Mouse (Mus musculus) stomach, adult 2 months (tissue): ENCODE measurements around the gene Zfp729a. TPM values are rescaled to one million over a fixed set of nuclear protein-coding genes. Genes with fewer than 3 reads are reported as not detected.

ENCODE experiments used
- polyA plus RNA-seq: library from polyadenylated mRNA; depleted of rRNA; stranded (reverse); fragments of >200 nt; gene quantifications from 2 replicates; pipeline ENCODE4 v1.2.3, GENCODE M21; 2012; rRNA removed

Zfp729a gene
- polyA plus RNA-seq, result 0.03 and 0.08 TPM in 2 replicates

DNA sequence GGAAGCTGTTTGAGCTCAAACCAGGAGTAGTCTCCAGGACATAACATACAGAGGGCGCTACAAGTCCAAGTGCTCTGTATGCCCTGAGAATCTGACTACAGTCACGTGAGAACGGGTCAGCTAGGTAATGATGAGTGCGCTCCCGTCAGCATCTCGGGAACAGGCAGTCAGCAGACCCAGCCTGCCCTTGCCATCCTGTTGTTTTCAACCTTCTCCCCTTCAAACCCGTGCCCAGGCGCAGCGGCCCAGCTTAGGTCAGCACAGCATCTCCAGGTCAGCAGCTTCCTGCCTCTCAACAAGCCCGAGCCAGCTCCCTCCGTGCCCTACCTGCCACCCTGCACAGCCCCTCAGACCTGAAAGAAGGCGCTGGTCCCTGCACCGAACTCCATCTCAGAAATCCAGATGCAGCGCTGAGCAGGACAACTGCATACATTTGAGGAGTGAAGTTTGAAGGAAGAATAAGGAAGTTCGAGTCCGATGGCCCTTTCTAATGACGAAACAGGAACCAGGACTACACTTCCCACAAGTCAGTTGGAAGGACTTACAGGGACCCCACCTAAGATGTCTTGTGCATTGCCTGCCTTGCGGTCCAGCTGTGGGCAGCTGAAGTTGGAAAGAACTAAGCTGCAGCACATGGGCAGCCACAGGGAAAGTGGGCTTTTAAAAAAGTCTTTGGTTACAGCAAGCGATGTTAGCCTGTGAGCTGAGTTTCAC is at the start of gene Zfp729a, which contains the start of gene Gm49345:
Gene Zfp729a, minus strand, starts transcription at position 498 of the 714 bp plus-strand sequence.
Gene Gm49345, minus strand, starts transcription at position 476 of the 714 bp plus-strand sequence.

DNA sequence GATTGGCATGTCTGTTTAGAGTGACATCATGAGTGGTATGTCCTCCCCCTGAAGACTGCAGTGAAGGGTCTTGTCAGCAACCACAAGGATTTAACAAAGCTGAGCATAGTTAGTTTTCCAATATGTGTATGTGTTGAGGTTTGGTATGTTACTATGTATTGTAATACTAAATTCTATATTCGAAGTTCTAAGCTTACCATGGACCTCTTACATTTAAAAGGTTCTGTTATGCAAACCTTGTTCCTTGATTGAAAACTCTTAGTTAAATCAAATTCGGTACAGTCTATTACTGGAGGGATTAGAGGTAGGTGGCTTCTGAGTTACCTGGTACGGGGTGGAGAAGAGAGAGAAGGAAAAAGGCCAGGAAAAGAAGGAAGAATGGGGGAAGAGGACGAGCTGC is 49.4 kb upstream of the Zfp729a start, which contains the start of gene Zfp738:
Gene Zfp738, minus strand, starts transcription at position 101 of the 400 bp plus-strand sequence.

DNA sequence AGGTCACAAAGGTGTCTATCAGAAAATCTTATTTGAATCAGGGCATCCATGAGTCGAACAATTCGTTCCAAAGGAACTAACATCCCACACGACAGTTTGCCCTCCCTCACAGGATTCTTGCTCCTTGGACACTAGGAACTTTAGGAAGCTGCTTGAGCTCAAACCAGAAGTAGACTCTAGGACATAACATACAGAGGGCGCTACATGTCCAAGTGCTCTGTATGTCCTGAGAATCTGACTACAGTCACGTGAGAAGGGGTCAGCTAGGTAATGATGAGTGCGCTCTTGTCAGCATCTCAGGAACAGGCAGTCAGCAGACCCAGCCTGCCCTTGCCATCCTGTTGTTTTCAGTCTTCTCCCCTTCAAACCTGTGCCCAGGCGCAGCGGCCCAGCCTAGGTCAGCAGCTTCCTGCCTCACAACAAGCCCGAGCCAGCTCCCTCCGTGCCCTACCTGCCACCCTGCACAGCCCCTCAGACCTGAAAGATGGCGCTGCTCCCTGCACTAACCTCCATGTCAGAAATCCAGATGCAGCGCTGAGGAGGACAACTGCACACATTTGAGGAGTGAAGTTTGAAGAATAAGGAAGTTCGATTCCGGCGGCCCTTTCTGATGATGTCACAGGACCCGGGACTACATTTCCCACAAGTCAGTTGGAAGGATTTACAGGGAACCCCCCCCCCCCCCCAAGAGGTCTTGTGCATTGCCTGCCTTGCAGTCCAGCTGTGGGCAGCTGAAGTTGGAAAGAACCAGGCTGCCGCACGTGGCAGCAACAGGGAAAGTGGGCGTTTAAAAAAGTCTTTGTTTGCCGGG is 28.3 kb downstream of the Zfp729a start, which contains the start of gene Zfp729b:
Gene Zfp729b, minus strand, starts transcription at position 642 of the 811 bp plus-strand sequence.

Other genes with a start within 250 kb of the Zfp729a start
- 0.43 and 0.54 TPM in 2 replicates for gene Zfp429, start 238.0 kb downstream of the Zfp729a start, polyA plus RNA-seq
- 0.03 and 0.14 TPM in 2 replicates for gene Zfp459, start 216.4 kb downstream of the Zfp729a start, polyA plus RNA-seq
- 0.08 and 0.09 TPM in 2 replicates for gene Zfp874a, start 186.2 kb downstream of the Zfp729a start, polyA plus RNA-seq
- 0.05 and 0.37 TPM in 2 replicates for gene Zfp874b, start 153.5 kb downstream of the Zfp729a start, polyA plus RNA-seq
- 0.06 and 0.09 TPM in 2 replicates for gene Zfp58, start 137.2 kb downstream of the Zfp729a start, polyA plus RNA-seq
- gene Gm26965, start 111.6 kb downstream of the Zfp729a start, polyA plus RNA-seq, result not detected in 2 replicates
- gene Zfp87, start 111.6 kb downstream of the Zfp729a start, polyA plus RNA-seq, result 3.0 and 3.3 TPM in 2 replicates
- gene Zfp748, start 84.0 kb downstream of the Zfp729a start, polyA plus RNA-seq, result 0.05 and 0.66 TPM in 2 replicates
- 0.01 TPM in 2 replicates for gene Zfp729b, start 28.1 kb downstream of the Zfp729a start, polyA plus RNA-seq
- not detected in 2 replicates for gene Gm49345, start within 50 bp of the Zfp729a start, polyA plus RNA-seq
- gene Zfp738, start 49.3 kb upstream of the Zfp729a start, polyA plus RNA-seq, result 0.65 and 0.85 TPM in 2 replicates
- gene Zfp65, start 91.4 kb upstream of the Zfp729a start, polyA plus RNA-seq, result 0.02 TPM in 2 replicates
- 0.06 TPM in 1 of 2 replicates, not detected in the other for gene Zfp85, start 117.4 kb upstream of the Zfp729a start, polyA plus RNA-seq
- 0.03 and 0.21 TPM in 2 replicates for gene Zfp493, start 141.9 kb upstream of the Zfp729a start, polyA plus RNA-seq
- gene Zfp273, start 175.9 kb upstream of the Zfp729a start, polyA plus RNA-seq, result 0.03 TPM in 1 of 2 replicates, not detected in the other
- gene Gm10037, start 193.3 kb upstream of the Zfp729a start, polyA plus RNA-seq, result not detected in 2 replicates
- gene BC048507, start 225.5 kb upstream of the Zfp729a start, polyA plus RNA-seq, result not detected in 2 replicates